In genomic region chr10:4130034-4130607, GRCm38 (mm10) we compare ENCODE assay signal across 20 mouse cellular contexts.
A peak's percentile ranks its signal among the peaks of the same experiment; 100 is the strongest.
DNase-seq lines count a peak whose midpoint lies in the region; ATAC-seq and TF ChIP-seq lines count a peak whose summit lies in the region.
"Had no signal": no experiment of that assay in that cellular context is flagged by ENCODE, and none has a peak within 500 bp of the region (broad histone marks: within the 10 kb centered on the region; RNA-seq: fewer than 3 reads in every experiment).

No protein-coding gene starts in this region.

- ATAC-seq in kidney, embryonic 14.5 days (ENCODE audit: low FRiP score, low TSS enrichment) = no peak
- ATAC-seq in lung, embryonic 15.5 days (ENCODE audit: borderline replicate concordance, extremely low read depth, low FRiP score, low TSS enrichment) = no peak
- ATAC-seq in liver, embryonic 13.5 days (ENCODE audit: low read depth) = 0 out of 2 replicates have a peak, but pooled peaks have one; percentile 24
- ATAC-seq in stomach, embryonic 16.5 days (ENCODE audit: insufficient read depth, low FRiP score) = no peak
- ATAC-seq: hindbrain, embryonic 16.5 days; intestine, embryonic 16.5 days; midbrain, embryonic 15.5 days had no signal

- H3K9ac ChIP-seq in kidney, embryonic 14.5 days (ENCODE audit: low read depth, low read length) = no peak overlapping the region
- no peak overlapping the region for H3K9ac ChIP-seq in lung, embryonic 15.5 days
- no peak overlapping the region for H3K9ac ChIP-seq in liver, embryonic 13.5 days
- no peak overlapping the region for H3K9ac ChIP-seq in stomach, embryonic 16.5 days (ENCODE audit: low read length)
- H3K9ac ChIP-seq: forebrain, embryonic 12.5 days; limb, embryonic 13.5 days; midbrain, embryonic 15.5 days had no signal

- 84% methylated on average over 11 of the region's 11 CpGs for WGBS in kidney, embryonic 14.5 days
- WGBS in kidney, adult 2 months = 78% methylated on average over 11 of the region's 11 CpGs
- WGBS in lung, embryonic 15.5 days = 67% methylated on average over 11 of the region's 11 CpGs
- 65% methylated on average over 11 of the region's 11 CpGs for WGBS in liver, embryonic 13.5 days (ENCODE audit: insufficient replicate concordance)
- 83% methylated on average over 11 of the region's 11 CpGs for WGBS in stomach, embryonic 16.5 days

- H3K4me1 ChIP-seq in kidney, embryonic 14.5 days (ENCODE audit: control insufficient read depth, insufficient read depth, low read length) = peaks cover 43% of the 10 kb centered on the region
- peaks cover 7% of the 10 kb centered on the region for H3K4me1 ChIP-seq in kidney, adult 2 months (ENCODE audit: control insufficient read depth, insufficient read depth, low read length)
- H3K4me1 ChIP-seq in lung, embryonic 15.5 days = peaks cover 43% of the 10 kb centered on the region
- H3K4me1 ChIP-seq in liver, embryonic 13.5 days (replicated peaks) = peaks cover 47% of the 10 kb centered on the region
- H3K4me1 ChIP-seq in stomach, embryonic 16.5 days (ENCODE audit: control insufficient read depth, insufficient read depth, low read length) = peaks cover 22% of the 10 kb centered on the region

- no peaks in the 10 kb centered on the region for H3K36me3 ChIP-seq in kidney, embryonic 14.5 days (ENCODE audit: control insufficient read depth, insufficient read depth, low read length)
- H3K36me3 ChIP-seq in kidney, adult 2 months (ENCODE audit: control insufficient read depth, insufficient read depth, low read length) = no peaks in the 10 kb centered on the region
- no peaks in the 10 kb centered on the region for H3K36me3 ChIP-seq in lung, embryonic 15.5 days
- H3K36me3 ChIP-seq in liver, embryonic 13.5 days = peaks cover 31% of the 10 kb centered on the region
- no peaks in the 10 kb centered on the region for H3K36me3 ChIP-seq in stomach, embryonic 16.5 days (ENCODE audit: control insufficient read depth, insufficient read depth, low read length)
- H3K36me3 ChIP-seq: forebrain, embryonic 12.5 days; limb, embryonic 13.5 days; midbrain, embryonic 15.5 days had no signal

- no peak for TF ChIP-seq POLR2A in kidney, adult 2 months (IDR thresholded peaks at IDR 0.05; ENCODE audit: low read depth, low read length)

- H3K4me2 ChIP-seq in kidney, embryonic 14.5 days (replicated peaks; ENCODE audit: low read depth, low read length) = no peak overlapping the region
- H3K4me2 ChIP-seq in lung, embryonic 15.5 days = no peak overlapping the region
- H3K4me2 ChIP-seq in liver, embryonic 13.5 days = no peak overlapping the region
- H3K4me2 ChIP-seq in stomach, embryonic 16.5 days (ENCODE audit: low read depth, low read length) = no peak overlapping the region
- H3K4me2 ChIP-seq: forebrain, embryonic 12.5 days; limb, embryonic 13.5 days; midbrain, embryonic 15.5 days had no signal

- no peaks in the 10 kb centered on the region for H3K9me3 ChIP-seq in kidney, embryonic 14.5 days (ENCODE audit: control insufficient read depth, low read length)
- H3K9me3 ChIP-seq in lung, embryonic 15.5 days = no peaks in the 10 kb centered on the region
- no peaks in the 10 kb centered on the region for H3K9me3 ChIP-seq in liver, embryonic 13.5 days (replicated peaks)
- no peaks in the 10 kb centered on the region for H3K9me3 ChIP-seq in stomach, embryonic 16.5 days (replicated peaks; ENCODE audit: control insufficient read depth, low read length)
- H3K9me3 ChIP-seq: forebrain, embryonic 12.5 days; limb, embryonic 13.5 days; midbrain, embryonic 15.5 days had no signal

- H3K27me3 ChIP-seq in kidney, embryonic 14.5 days (ENCODE audit: control insufficient read depth, insufficient read depth, low read length) = no peaks in the 10 kb centered on the region
- no peaks in the 10 kb centered on the region for H3K27me3 ChIP-seq in kidney, adult 2 months (replicated peaks; ENCODE audit: control insufficient read depth, insufficient read depth, low read length)
- no peaks in the 10 kb centered on the region for H3K27me3 ChIP-seq in lung, embryonic 15.5 days
- no peaks in the 10 kb centered on the region for H3K27me3 ChIP-seq in liver, embryonic 13.5 days
- H3K27me3 ChIP-seq in stomach, embryonic 16.5 days (ENCODE audit: control insufficient read depth, insufficient read depth, low read length) = no peaks in the 10 kb centered on the region
- H3K27me3 ChIP-seq: forebrain, embryonic 12.5 days; limb, embryonic 13.5 days; midbrain, embryonic 15.5 days had no signal

- H3K4me3 ChIP-seq in kidney, embryonic 14.5 days (ENCODE audit: low read length) = no peak overlapping the region
- no peak overlapping the region for H3K4me3 ChIP-seq in kidney, adult 2 months (ENCODE audit: insufficient read depth, low read depth, low read length)
- no peak overlapping the region for H3K4me3 ChIP-seq in lung, embryonic 15.5 days
- H3K4me3 ChIP-seq in liver, embryonic 13.5 days (replicated peaks) = no peak overlapping the region
- H3K4me3 ChIP-seq in stomach, embryonic 16.5 days (replicated peaks; ENCODE audit: low read length) = no peak overlapping the region
- H3K4me3 ChIP-seq: forebrain, embryonic 12.5 days; limb, embryonic 13.5 days; midbrain, embryonic 15.5 days; myocyte had no signal

- TF ChIP-seq CTCF in kidney, adult 2 months (conservative IDR thresholded peaks at IDR 0.05; ENCODE audit: insufficient read depth, insufficient read length, low read depth, low read length) = no peak

- no peak for DNase-seq in kidney, adult 2 months
- DNase-seq in lung, postnatal 10 days = no peak
- no peak for DNase-seq in liver, embryonic 13.5 days
- DNase-seq in layer of hippocampus, postnatal 25 days (ENCODE audit: extremely low spot score in 1 of 2, low spot score in 1 of 2) = no peak
- DNase-seq: cerebellum, adult 2 months; cerebellum, postnatal 36 days; gastrocnemius, postnatal 10 days; layer of hippocampus, postnatal 36 days; lung, postnatal 36 days; right cerebral cortex, postnatal 25 days; thymus, postnatal 25 days had no signal

- peak overlapping the region; percentile 53; the same call in 1 of the 2 replicates for H3K27ac ChIP-seq in kidney, embryonic 14.5 days (ENCODE audit: low read depth, low read length)
- no peak overlapping the region; the same call in 1 of the 2 replicates for H3K27ac ChIP-seq in kidney, adult 2 months (ENCODE audit: insufficient read depth, low read depth, low read length)
- H3K27ac ChIP-seq in lung, embryonic 15.5 days = peak overlapping the region; percentile 78
- no peak overlapping the region for H3K27ac ChIP-seq in liver, embryonic 13.5 days
- peak overlapping the region; percentile 5 for H3K27ac ChIP-seq in stomach, embryonic 16.5 days (ENCODE audit: low read length)
- H3K27ac ChIP-seq: forebrain, embryonic 12.5 days; limb, embryonic 13.5 days; midbrain, embryonic 15.5 days had no signal

Comparison
In these comparisons a context has a peak if more than half of its experiments do, and no peak if none do; other contexts are left out.
1. H3K27ac ChIP-seq: peak in kidney, embryonic 14.5 days (single experiment), lung, embryonic 15.5 days (single experiment) and stomach, embryonic 16.5 days (single experiment); none in kidney, adult 2 months (single experiment) and liver, embryonic 13.5 days (single experiment).